Mouse (Mus musculus): ENCODE results near the gene Ttf2. TPM values are rescaled to one million over a fixed set of nuclear protein-coding genes. Genes with fewer than 3 reads are reported as not detected.

Gene Ttf2
- polyA plus RNA-seq, 1 experiment: 3.3 TPM

- TF ChIP-seq POLR2A (IDR thresholded peaks at IDR 0.05; ENCODE audit: low read depth, low read length): no peak
- no peak for TF ChIP-seq CTCF (IDR thresholded peaks at IDR 0.05; ENCODE audit: extremely low read depth, insufficient read depth, insufficient read length, insufficient replicate concordance)
- 96% methylated on average over 4 of the region's 4 CpGs for WGBS
- Histone ChIP-seq H3K27me3 (ENCODE audit: control insufficient read depth, insufficient read depth, low read length) (no peaks in the 10 kb centered on the region), H3K4me1 (ENCODE audit: control insufficient read depth, insufficient read depth, insufficient read length) (no peaks in the 10 kb centered on the region), H3K27ac (ENCODE audit: insufficient read depth, low read length) (no peak overlapping the region), H3K4me3 (ENCODE audit: extremely low read depth, insufficient read depth, insufficient read length) (no peak overlapping the region), H3K36me3 (ENCODE audit: control insufficient read depth, insufficient read depth, low read length) (peaks cover 40% of the 10 kb centered on the region)
- no peak for DNase-seq (ENCODE audit: low read depth in 1 of 2, low spot score in 2 of 2)
Observed at GRCm38 (mm10) chr3:100951531-100951930, 17.9 kb downstream of the Ttf2 start.

GRCm38 (mm10) chr3:100947286-100947685 is 22.2 kb downstream of the Ttf2 start:
- no peak overlapping the region for H3K4me3 ChIP-seq (ENCODE audit: extremely low read depth, insufficient read depth, insufficient read length)
- DNase-seq (ENCODE audit: low read depth in 1 of 2, low spot score in 2 of 2): no peak
- no peak overlapping the region for H3K27ac ChIP-seq (ENCODE audit: insufficient read depth, low read length)
- H3K36me3 ChIP-seq (ENCODE audit: control insufficient read depth, insufficient read depth, low read length): peaks cover 38% of the 10 kb centered on the region
- H3K4me1 ChIP-seq (ENCODE audit: control insufficient read depth, insufficient read depth, insufficient read length): no peaks in the 10 kb centered on the region
- 94% methylated on average over 8 of the region's 8 CpGs for WGBS
- H3K27me3 ChIP-seq (ENCODE audit: control insufficient read depth, insufficient read depth, low read length): no peaks in the 10 kb centered on the region
- TF ChIP-seq CTCF (IDR thresholded peaks at IDR 0.05; ENCODE audit: extremely low read depth, insufficient read depth, insufficient read length, insufficient replicate concordance): no peak
- TF ChIP-seq POLR2A (IDR thresholded peaks at IDR 0.05; ENCODE audit: low read depth, low read length): no peak

GRCm38 (mm10) chr3:100940496-100941037 is 28.9 kb downstream of the Ttf2 start:
- Histone ChIP-seq H3K27me3 (ENCODE audit: control insufficient read depth, insufficient read depth, low read length) (no peaks in the 10 kb centered on the region), H3K4me3 (ENCODE audit: extremely low read depth, insufficient read depth, insufficient read length) (no peak overlapping the region), H3K27ac (ENCODE audit: insufficient read depth, low read length) (no peak overlapping the region), H3K36me3 (ENCODE audit: control insufficient read depth, insufficient read depth, low read length) (peaks cover 19% of the 10 kb centered on the region), H3K4me1 (ENCODE audit: control insufficient read depth, insufficient read depth, insufficient read length) (no peaks in the 10 kb centered on the region)
- 99% methylated on average over 4 of the region's 4 CpGs for WGBS
- TF ChIP-seq CTCF (IDR thresholded peaks at IDR 0.05; ENCODE audit: extremely low read depth, insufficient read depth, insufficient read length, insufficient replicate concordance) (no peak), POLR2A (IDR thresholded peaks at IDR 0.05; ENCODE audit: low read depth, low read length) (no peak)
- no peak for DNase-seq (ENCODE audit: low read depth in 1 of 2, low spot score in 2 of 2)

- peaks cover 13% of the 10 kb centered on the region; the same call in 1 of the 2 replicates for H3K36me3 ChIP-seq (ENCODE audit: control insufficient read depth, insufficient read depth, low read length)
- 93% methylated on average over 4 of the region's 4 CpGs for WGBS
Observed at GRCm38 (mm10) chr3:100938211-100938610, 31.3 kb downstream of the Ttf2 start.

GRCm38 (mm10) chr3:100936201-100936600 is 33.3 kb downstream of the Ttf2 start:
- Histone ChIP-seq H3K36me3 (ENCODE audit: control insufficient read depth, insufficient read depth, low read length) (peaks cover 6% of the 10 kb centered on the region; the same call in 1 of the 2 replicates), H3K4me3 (ENCODE audit: extremely low read depth, insufficient read depth, insufficient read length) (no peak overlapping the region), H3K4me1 (ENCODE audit: control insufficient read depth, insufficient read depth, insufficient read length) (peaks cover 6% of the 10 kb centered on the region; the same call in 1 of the 2 replicates), H3K27me3 (ENCODE audit: control insufficient read depth, insufficient read depth, low read length) (no peaks in the 10 kb centered on the region), H3K27ac (ENCODE audit: insufficient read depth, low read length) (no peak overlapping the region)
- DNase-seq (ENCODE audit: low read depth in 1 of 2, low spot score in 2 of 2): no peak
- WGBS: 96% methylated on average over 6 of the region's 6 CpGs
- TF ChIP-seq POLR2A (IDR thresholded peaks at IDR 0.05; ENCODE audit: low read depth, low read length) (no peak), CTCF (IDR thresholded peaks at IDR 0.05; ENCODE audit: extremely low read depth, insufficient read depth, insufficient read length, insufficient replicate concordance) (no peak)

More at GRCm38 (mm10) chr3:100938211-100938610, 31.3 kb downstream of the Ttf2 start:
- H3K27ac ChIP-seq (ENCODE audit: insufficient read depth, low read length): no peak overlapping the region
- DNase-seq (ENCODE audit: low read depth in 1 of 2, low spot score in 2 of 2): no peak
- no peaks in the 10 kb centered on the region for H3K27me3 ChIP-seq (ENCODE audit: control insufficient read depth, insufficient read depth, low read length)
- TF ChIP-seq CTCF (IDR thresholded peaks at IDR 0.05; ENCODE audit: extremely low read depth, insufficient read depth, insufficient read length, insufficient replicate concordance): no peak
- TF ChIP-seq POLR2A (IDR thresholded peaks at IDR 0.05; ENCODE audit: low read depth, low read length): no peak
- H3K4me3 ChIP-seq (ENCODE audit: extremely low read depth, insufficient read depth, insufficient read length): no peak overlapping the region
- no peaks in the 10 kb centered on the region for H3K4me1 ChIP-seq (ENCODE audit: control insufficient read depth, insufficient read depth, insufficient read length)

GRCm38 (mm10) chr3:100935521-100935920 is 33.9 kb downstream of the Ttf2 start:
- Histone ChIP-seq H3K4me1 (ENCODE audit: control insufficient read depth, insufficient read depth, insufficient read length) (peaks cover 6% of the 10 kb centered on the region; the same call in 1 of the 2 replicates), H3K27ac (ENCODE audit: insufficient read depth, low read length) (no peak overlapping the region), H3K27me3 (ENCODE audit: control insufficient read depth, insufficient read depth, low read length) (no peaks in the 10 kb centered on the region), H3K4me3 (ENCODE audit: extremely low read depth, insufficient read depth, insufficient read length) (no peak overlapping the region), H3K36me3 (ENCODE audit: control insufficient read depth, insufficient read depth, low read length) (peaks cover 4% of the 10 kb centered on the region; the same call in 1 of the 2 replicates)
- WGBS: 93% methylated on average over 6 of the region's 6 CpGs
- DNase-seq (ENCODE audit: low read depth in 1 of 2, low spot score in 2 of 2): no peak
- no peak for TF ChIP-seq CTCF (IDR thresholded peaks at IDR 0.05; ENCODE audit: extremely low read depth, insufficient read depth, insufficient read length, insufficient replicate concordance)
- TF ChIP-seq POLR2A (IDR thresholded peaks at IDR 0.05; ENCODE audit: low read depth, low read length): no peak
